Mouse (Mus musculus) myocyte (in vitro differentiated cells): ENCODE data around the gene Cwh43. TPM values are rescaled to one million over a fixed set of nuclear protein-coding genes. Genes with fewer than 3 reads are reported as not detected.
A peak's percentile ranks its signal among the peaks of the same experiment; 100 is the strongest.

Experiments used
- H3K27me3 ChIP-seq: one replicate; pipeline ENCODE4 v1.6.1; 2011; ENCODE audit not compliant: control insufficient read depth, insufficient read depth, insufficient read length
- H3K36me3 ChIP-seq: one replicate; pipeline ENCODE4 v1.6.1; 2011; ENCODE audit not compliant: control insufficient read depth, insufficient read depth
- H3K4me2 ChIP-seq: one replicate; pipeline ENCODE4 v1.6.1; 2011; ENCODE audit warnings: low read depth, control low read depth
- H3K4me3 ChIP-seq: one replicate; pipeline ENCODE4 v1.5.1; 2011; ENCODE audit warnings: mild to moderate bottlenecking, control low read depth, moderate library complexity
- H3K79me2 ChIP-seq: one replicate; pipeline ENCODE4 v1.6.1; 2011; ENCODE audit not compliant: control insufficient read depth, insufficient read depth
- H3ac ChIP-seq: one replicate; pipeline ENCODE4 v1.6.1; 2011; ENCODE audit not compliant: control insufficient read depth, insufficient read length
- CEBPB ChIP-seq: IDR thresholded peaks from 2 replicates; pipeline ENCODE4 v1.6.1; 2011; ENCODE audit warnings: mild to moderate bottlenecking, moderate library complexity; ENCODE audit not compliant: poor library complexity, insufficient read depth, severe bottlenecking
- E2F4 ChIP-seq: IDR thresholded peaks from one replicate; pipeline ENCODE4 v1.6.1; 2011; ENCODE audit warnings: mild to moderate bottlenecking, control low read depth, moderate library complexity; ENCODE audit not compliant: insufficient read depth
- MAX ChIP-seq: IDR thresholded peaks from one replicate; pipeline ENCODE4 v1.6.1; 2011; ENCODE audit warnings: low read depth, mild to moderate bottlenecking, control low read depth
- MYOD1 ChIP-seq, 3 experiments: IDR thresholded peaks; one replicate each; pipeline ENCODE4 v1.6.1; 2011; ENCODE audit warnings: control low read depth in 2 of 3, low read depth in 2 of 3, mild to moderate bottlenecking in 2 of 3, moderate library complexity in 1 of 3; ENCODE audit not compliant: insufficient read length in 2 of 3, control insufficient read depth in 1 of 3
- MYOG ChIP-seq, 3 experiments: IDR thresholded peaks; one replicate each; pipeline ENCODE4 v1.6.1; 2011; ENCODE audit warnings: control low read depth in 2 of 3, low read depth in 2 of 3, mild to moderate bottlenecking in 2 of 3; ENCODE audit not compliant: insufficient read length in 2 of 3, control insufficient read depth in 1 of 3, insufficient read depth in 1 of 3
- POLR2A ChIP-seq: IDR thresholded peaks from one replicate; pipeline ENCODE4 v1.6.1; 2011; ENCODE audit warnings: low read depth, mild to moderate bottlenecking, control low read depth, moderate library complexity; ENCODE audit not compliant: insufficient read length
- POLR2AphosphoS2 ChIP-seq: IDR thresholded peaks from one replicate; pipeline ENCODE4 v1.6.1; 2011; ENCODE audit warnings: low read depth, control low read depth; ENCODE audit not compliant: insufficient read length
- REST ChIP-seq: IDR thresholded peaks from one replicate; pipeline ENCODE4 v1.6.1; 2011; ENCODE audit warnings: mild to moderate bottlenecking, control low read depth, moderate library complexity; ENCODE audit not compliant: insufficient read depth, insufficient read length
- SRF ChIP-seq: IDR thresholded peaks from one replicate; pipeline ENCODE4 v1.6.1; 2011; ENCODE audit warnings: low read depth; ENCODE audit not compliant: control insufficient read depth, insufficient read length
- TCF12 ChIP-seq: IDR thresholded peaks from one replicate; pipeline ENCODE4 v1.6.1; 2011; ENCODE audit warnings: mild to moderate bottlenecking, control low read depth; ENCODE audit not compliant: poor library complexity, insufficient read depth, severe bottlenecking
- TCF3 ChIP-seq: IDR thresholded peaks from one replicate; pipeline ENCODE4 v1.6.1; 2011; ENCODE audit warnings: low read depth, control low read depth; ENCODE audit not compliant: insufficient read length
- USF1 ChIP-seq: IDR thresholded peaks from one replicate; pipeline ENCODE4 v1.6.1; 2011; ENCODE audit warnings: low read depth, mild to moderate bottlenecking, control low read depth, moderate library complexity
- polyA plus RNA-seq: library from polyadenylated mRNA; unstranded; fragments of >200 nt; fragmentation: generic; extraction: Trizol; gene quantifications from one replicate; pipeline ENCODE4 v1.2.1, GENCODE M21; 2012; ENCODE audit warnings: missing spikeins

Cwh43 gene
- polyA plus RNA-seq, 1 experiment = 0.02 TPM

GRCm38 (mm10) chr5:73362338-73362737, 43.5 kb upstream of the Cwh43 start:
- Histone ChIP-seq H3K79me2 (no peaks in the 10 kb centered on the region), H3K4me2 (no peak overlapping the region), H3K27me3 (no peaks in the 10 kb centered on the region), H3K36me3 (no peaks in the 10 kb centered on the region), H3ac (no peak overlapping the region), H3K4me3 (no peak overlapping the region)
- TF ChIP-seq SRF = no peak
- no peak for TF ChIP-seq USF1

DNA sequence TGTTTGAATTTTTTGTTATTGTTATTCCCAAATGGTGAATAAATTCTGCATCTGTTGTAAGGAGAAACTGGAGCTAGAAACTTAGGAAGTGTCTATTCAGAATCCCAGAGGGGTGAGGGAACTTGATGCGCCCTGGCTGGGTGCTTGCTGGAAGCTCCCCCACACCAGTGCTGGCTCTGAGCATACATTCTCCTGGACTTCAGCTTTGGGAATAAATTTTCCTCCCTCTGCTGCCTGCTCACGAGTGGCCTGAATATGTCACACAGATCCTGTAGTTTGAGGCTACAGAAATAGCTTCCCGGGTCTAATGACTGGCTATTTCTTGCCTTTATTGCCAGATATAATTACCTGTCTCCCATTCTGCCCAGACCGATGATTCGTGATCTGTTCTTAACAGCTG, 43.1 kb upstream of the Cwh43 start:
- no peaks in the 10 kb centered on the region for H3K36me3 ChIP-seq
- H3ac ChIP-seq = no peak overlapping the region
- TF ChIP-seq MYOD1 (IDR thresholded peaks at IDR 0.05; ENCODE audit: control insufficient read depth in 1 of 3, insufficient read length in 2 of 3, low read depth in 2 of 3) = no peak
- no peak for TF ChIP-seq E2F4
- no peak for TF ChIP-seq REST
- no peak for TF ChIP-seq POLR2AphosphoS2
- no peak for TF ChIP-seq MYOG (IDR thresholded peaks at IDR 0.05; ENCODE audit: control insufficient read depth in 1 of 3, insufficient read depth in 1 of 3, insufficient read length in 2 of 3, low read depth in 2 of 3)
- no peak for TF ChIP-seq TCF3
- TF ChIP-seq USF1 = no peak
- TF ChIP-seq CEBPB = no peak
- TF ChIP-seq TCF12 = no peak
- TF ChIP-seq SRF = no peak
- TF ChIP-seq POLR2A = no peak
- no peak overlapping the region for H3K4me3 ChIP-seq
- no peaks in the 10 kb centered on the region for H3K27me3 ChIP-seq
- no peak overlapping the region for H3K4me2 ChIP-seq
- no peaks in the 10 kb centered on the region for H3K79me2 ChIP-seq

GRCm38 (mm10) chr5:73364107-73364864, 41.6 kb upstream of the Cwh43 start:
- Histone ChIP-seq H3K79me2 (no peaks in the 10 kb centered on the region), H3K4me3 (no peak overlapping the region), H3ac (no peak overlapping the region), H3K27me3 (no peaks in the 10 kb centered on the region), H3K4me2 (no peak overlapping the region), H3K36me3 (no peaks in the 10 kb centered on the region)
- TF ChIP-seq TCF12 = no peak
- TF ChIP-seq MAX = no peak
- TF ChIP-seq USF1 = no peak
- TF ChIP-seq POLR2AphosphoS2 = no peak
- no peak for TF ChIP-seq CEBPB
- no peak for TF ChIP-seq TCF3
- no peak for TF ChIP-seq REST
- TF ChIP-seq POLR2A = no peak
- TF ChIP-seq MYOD1 (IDR thresholded peaks at IDR 0.05; ENCODE audit: control insufficient read depth in 1 of 3, insufficient read length in 2 of 3, low read depth in 2 of 3) = no peak
- TF ChIP-seq MYOG (IDR thresholded peaks at IDR 0.05; ENCODE audit: control insufficient read depth in 1 of 3, insufficient read depth in 1 of 3, insufficient read length in 2 of 3, low read depth in 2 of 3) = no peak
- no peak for TF ChIP-seq E2F4
- TF ChIP-seq SRF = no peak

DNA sequence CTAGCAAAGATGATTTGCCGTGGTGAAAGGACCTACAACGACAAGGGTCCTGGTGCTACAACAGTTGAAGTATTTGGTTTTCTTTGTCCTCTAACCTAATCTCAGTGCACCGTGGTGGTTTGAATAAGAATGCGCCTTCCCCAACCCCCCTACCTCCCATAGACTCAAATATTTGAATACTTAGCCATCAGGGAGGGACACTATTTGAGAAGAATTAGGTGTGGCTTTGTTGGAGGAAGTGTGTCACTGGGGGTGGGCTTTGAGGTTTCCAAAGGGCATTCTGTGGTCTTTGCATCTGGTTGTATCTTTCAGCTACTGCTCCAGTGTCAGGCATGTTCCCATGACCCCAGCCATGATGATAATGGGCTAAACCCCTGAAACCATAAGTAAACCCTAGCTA, 38.0 kb upstream of the Cwh43 start:
- Histone ChIP-seq H3K36me3 (no peaks in the 10 kb centered on the region), H3K4me2 (no peak overlapping the region), H3K79me2 (no peaks in the 10 kb centered on the region), H3ac (no peak overlapping the region), H3K27me3 (no peaks in the 10 kb centered on the region), H3K4me3 (no peak overlapping the region)
- TF ChIP-seq REST (no peak), MYOD1 (IDR thresholded peaks at IDR 0.05; ENCODE audit: control insufficient read depth in 1 of 3, insufficient read length in 2 of 3, low read depth in 2 of 3) (peak in 1 of 3 experiments; percentile 8), SRF (no peak), POLR2AphosphoS2 (no peak)

DNA sequence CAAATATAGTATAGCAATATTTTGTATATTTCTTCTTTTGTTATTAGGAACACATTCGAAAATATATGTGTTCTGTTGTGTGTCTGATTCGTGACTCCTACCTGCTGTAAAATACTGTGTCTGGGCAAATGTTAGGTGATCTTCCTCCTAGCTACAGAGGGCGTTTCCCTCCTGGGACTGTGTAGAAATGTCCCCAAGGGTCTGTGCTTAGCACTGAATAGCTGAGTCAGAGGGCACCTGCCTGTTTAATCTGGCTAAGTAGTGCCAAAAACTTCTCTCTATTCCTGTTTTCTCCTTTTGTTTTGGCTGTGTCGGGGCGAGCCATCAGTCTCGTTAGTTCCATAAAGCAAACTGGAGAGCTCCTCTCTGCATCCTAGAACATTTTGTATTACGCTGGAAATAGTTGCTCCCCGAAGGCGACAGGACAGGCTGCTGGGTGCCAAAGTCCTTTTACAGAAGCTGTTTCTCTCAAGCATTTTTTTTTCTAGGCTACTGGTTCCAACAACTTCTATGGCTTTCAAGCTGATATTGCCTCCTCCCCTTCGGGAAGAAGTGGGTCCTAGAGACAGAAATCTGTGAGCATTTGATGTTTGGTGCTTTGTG, 36.9 kb upstream of the Cwh43 start:
- no peaks in the 10 kb centered on the region for H3K36me3 ChIP-seq
- no peaks in the 10 kb centered on the region for H3K79me2 ChIP-seq
- H3K4me2 ChIP-seq = no peak overlapping the region
- H3K4me3 ChIP-seq = no peak overlapping the region
- H3ac ChIP-seq = no peak overlapping the region
- H3K27me3 ChIP-seq = no peaks in the 10 kb centered on the region
- no peak for TF ChIP-seq USF1
- no peak for TF ChIP-seq TCF3
- no peak for TF ChIP-seq MYOD1 (IDR thresholded peaks at IDR 0.05; ENCODE audit: control insufficient read depth in 1 of 3, insufficient read length in 2 of 3, low read depth in 2 of 3)
- TF ChIP-seq MYOG (IDR thresholded peaks at IDR 0.05; ENCODE audit: control insufficient read depth in 1 of 3, insufficient read depth in 1 of 3, insufficient read length in 2 of 3, low read depth in 2 of 3) = no peak
- no peak for TF ChIP-seq POLR2A
- TF ChIP-seq REST = no peak
- TF ChIP-seq CEBPB = no peak
- TF ChIP-seq POLR2AphosphoS2 = no peak
